Mouse (Mus musculus): Measurements from ENCODE around the gene Cfap44.

The Cfap44 gene

DNA sequence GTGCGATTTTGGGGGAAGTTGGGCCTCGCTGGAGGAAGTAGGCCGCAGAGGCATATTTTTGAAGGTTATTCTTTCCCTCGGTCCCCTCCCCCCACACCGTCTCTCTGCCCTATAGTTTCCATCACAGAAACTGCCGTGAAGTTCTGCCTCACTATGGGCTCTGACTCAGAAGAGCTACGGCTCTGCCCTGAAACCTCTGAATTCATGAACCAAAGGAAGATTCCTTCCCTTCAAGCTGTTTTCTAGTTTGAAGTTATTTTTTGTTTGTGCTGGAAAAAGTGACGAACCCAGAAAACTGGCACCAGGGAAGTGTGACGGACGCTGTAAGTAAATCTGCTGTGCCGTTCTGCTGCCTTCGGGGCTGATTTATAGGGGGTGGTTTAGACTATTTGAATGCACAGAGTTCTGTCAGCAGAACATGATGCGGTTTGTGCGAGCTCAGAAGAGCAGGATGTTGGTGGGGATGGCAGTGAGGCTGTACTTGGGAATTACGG lies 102.4 kb downstream of the Cfap44 start:
- no peak for DNase-seq (ENCODE audit: low spot score)

DNA sequence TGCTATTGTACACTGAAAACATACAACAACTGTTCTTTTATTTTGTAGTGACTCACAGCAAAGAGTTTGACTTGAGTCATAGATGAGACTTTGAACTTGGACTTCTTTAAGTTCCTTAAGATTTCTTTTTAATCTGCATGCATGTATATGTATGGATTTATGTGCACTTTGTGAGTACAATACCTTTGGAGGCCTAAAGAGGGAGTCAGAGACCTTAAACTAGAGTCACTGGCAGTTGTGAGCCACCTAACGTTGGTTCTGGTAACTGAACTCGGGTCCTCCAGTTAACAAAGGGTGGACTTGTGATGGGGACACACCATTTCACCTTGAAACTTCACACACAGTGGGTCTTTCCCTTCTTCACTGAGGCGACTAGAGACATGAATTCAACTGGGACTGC lies 103.9 kb downstream of the Cfap44 start:
- no peak for DNase-seq (ENCODE audit: low spot score)

DNA sequence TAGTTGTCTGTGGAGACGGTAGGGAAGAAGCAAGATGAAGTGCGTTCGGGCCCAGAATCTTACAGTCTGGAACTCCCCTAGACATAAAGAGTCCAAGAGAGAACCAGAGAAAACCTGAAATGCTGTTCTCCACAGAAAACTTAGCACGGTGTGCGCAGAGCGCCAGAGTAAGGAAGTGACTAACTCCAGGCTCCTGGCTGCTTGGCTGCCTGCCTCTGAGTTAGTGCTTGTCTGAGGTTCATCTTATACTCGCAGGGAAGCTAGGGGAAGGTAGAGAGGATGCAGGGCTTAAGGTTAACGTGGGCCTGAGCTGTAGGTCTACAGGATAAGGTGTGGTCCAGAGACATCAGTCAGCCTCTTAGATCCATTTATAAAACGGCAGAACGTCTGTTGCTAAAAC lies 107.2 kb downstream of the Cfap44 start:
- DNase-seq (ENCODE audit: low spot score), result no peak

DNA sequence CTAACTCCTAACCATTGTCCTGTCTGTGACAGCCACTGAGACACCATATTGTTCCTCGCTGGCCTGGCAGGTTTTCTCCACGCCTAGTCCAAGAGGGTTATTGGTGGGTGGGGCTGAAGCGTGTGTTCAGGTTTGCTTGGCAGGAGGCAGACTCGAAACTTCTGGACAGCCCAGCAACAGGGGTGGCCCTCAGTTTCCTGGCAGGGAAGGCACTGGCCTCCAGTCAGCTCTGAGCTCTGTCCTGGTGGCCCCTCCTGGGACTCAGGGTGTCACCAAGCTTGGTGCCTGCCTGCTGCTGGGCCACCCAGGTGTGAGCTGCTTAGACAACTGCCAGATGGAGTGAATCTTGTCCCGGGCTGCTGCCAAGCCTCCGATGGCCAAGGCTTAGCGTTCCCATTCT lies 107.7 kb downstream of the Cfap44 start:
- no peak for DNase-seq (ENCODE audit: low spot score)

DNA sequence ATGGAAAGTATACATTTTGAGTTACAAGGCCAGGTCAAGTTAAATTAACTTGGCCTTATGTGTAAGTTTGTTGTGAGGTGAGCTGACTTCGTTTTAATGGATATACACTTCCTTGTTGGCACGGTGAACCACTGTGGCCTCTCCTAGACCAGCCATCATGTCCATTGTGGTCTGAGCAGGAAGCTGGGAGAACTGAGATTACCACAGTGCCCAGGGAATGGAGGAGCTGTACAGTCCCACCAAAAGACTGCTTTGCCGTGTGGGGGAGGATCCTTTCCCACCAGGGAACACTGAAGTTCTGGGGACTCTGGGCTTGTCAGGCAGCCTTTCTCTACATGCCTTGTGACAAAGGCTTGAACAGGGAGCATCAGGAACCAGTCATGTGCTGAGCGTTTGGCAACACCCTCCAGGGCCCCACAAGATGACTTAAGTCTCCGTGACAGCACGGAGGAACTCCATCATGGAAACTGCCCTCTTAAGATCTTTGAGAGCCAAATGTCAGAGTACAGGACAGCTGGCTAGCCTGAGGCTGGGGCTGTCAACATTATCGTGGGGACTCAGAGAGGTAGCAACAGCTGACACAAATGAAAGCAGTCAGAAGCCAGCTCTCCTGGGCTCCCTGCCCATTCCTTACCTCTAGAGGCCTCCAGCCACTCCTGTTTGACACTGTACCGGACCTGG lies 108.4 kb downstream of the Cfap44 start:
- no peak for DNase-seq (ENCODE audit: low spot score)

DNA sequence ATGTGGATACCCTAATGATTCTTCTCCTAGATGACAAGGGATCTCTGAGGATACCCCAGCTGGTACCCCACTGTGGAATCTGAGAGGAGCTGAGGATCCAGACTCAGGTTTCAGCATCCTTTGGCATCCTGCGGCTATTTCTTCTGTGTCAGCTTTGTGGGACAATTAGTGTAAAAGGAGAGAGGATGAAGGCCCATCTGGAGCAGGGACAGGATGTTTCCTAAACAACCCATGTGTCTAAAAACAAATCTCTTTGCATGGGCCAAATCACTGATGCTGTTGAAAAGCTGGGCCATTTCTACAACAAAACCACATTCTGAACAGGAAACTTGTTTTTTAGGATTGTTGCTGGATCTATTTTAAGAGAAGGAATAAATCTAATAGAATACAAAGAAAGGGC lies 110.6 kb downstream of the Cfap44 start:
- DNase-seq (ENCODE audit: low spot score), result no peak

DNA sequence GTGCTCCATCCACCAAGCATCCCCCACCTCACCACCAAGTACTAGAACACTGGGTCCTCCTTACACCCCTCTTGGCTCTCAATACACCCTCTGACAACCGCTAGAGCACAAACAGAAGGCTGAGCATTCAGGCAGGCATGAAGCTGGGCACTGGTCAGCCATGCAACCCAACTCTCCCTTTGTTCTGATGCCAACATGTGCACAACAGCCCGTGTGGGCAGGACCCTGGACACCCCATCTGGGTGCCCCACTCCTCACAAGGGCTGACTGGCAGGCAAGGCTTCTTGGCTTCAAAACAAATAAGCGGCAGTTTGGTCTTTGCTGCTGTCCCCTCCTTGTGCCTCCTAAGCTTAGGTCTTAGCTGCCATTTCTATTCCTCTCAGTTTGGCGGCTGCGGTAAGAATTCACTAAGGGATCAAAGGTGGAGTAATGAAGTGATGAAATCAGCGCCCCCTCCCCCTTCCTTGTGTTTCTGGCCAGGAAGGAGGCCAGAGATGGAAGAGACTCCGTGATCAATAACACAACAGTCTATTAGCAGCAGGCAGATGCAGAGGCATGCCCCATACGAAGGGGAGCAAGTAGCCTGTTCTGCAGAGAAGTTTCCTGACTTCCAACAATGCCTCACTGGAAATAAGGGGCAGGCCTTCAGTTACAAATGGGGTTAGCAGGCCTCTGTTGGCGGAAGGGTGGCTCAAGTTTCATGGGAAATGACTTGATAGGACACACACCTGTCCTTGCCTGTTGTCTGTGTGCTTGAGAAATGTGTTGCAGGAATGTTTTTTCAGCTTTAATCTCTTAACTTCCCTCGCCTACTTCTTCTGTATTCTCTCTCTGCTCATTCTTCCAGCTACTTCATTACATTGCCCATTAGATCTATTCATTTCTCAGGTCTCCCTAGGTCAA lies 112.7 kb downstream of the Cfap44 start:
- DNase-seq (ENCODE audit: low spot score), result no peak

DNA sequence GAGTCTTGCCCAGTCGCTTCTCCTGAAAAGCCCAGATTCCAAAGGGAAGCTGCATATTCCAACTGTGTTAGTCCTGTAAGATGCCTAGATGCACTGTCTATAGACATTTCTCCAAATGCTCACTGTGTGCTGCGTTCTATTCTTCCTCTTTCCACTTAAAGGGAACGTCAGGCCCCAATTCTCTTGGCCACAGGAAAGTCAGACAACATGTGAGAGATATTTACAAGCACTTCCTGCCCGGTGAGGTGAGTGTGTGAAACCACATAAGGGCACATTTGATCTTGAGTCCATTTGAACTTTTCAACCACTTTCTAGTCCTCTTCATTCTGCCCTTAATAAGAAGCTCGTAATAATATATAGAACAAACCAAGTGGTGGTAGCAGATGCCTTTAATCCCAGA lies 113.4 kb downstream of the Cfap44 start:
- no peak for DNase-seq (ENCODE audit: low spot score)

DNA sequence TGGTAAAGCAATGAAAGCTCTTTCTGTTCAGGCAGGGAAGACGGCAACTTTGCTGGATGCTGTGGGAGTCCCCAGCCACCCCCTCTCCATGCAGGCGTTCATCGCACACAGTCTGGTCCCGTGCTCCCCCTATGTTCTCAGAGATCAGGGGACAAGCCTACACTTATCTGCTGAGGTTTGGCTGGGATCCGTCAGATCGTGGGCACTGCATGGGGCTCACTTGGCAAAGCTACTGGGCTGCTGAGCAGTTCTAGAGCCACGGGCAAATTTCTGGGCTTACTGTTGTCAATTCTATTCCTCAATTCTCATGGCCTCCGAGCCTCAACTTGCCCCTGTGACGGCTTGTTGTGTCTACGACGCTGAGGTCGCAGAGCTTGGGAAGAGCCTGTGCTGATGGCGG lies 114.2 kb downstream of the Cfap44 start:
- DNase-seq (ENCODE audit: low spot score), result no peak

DNA sequence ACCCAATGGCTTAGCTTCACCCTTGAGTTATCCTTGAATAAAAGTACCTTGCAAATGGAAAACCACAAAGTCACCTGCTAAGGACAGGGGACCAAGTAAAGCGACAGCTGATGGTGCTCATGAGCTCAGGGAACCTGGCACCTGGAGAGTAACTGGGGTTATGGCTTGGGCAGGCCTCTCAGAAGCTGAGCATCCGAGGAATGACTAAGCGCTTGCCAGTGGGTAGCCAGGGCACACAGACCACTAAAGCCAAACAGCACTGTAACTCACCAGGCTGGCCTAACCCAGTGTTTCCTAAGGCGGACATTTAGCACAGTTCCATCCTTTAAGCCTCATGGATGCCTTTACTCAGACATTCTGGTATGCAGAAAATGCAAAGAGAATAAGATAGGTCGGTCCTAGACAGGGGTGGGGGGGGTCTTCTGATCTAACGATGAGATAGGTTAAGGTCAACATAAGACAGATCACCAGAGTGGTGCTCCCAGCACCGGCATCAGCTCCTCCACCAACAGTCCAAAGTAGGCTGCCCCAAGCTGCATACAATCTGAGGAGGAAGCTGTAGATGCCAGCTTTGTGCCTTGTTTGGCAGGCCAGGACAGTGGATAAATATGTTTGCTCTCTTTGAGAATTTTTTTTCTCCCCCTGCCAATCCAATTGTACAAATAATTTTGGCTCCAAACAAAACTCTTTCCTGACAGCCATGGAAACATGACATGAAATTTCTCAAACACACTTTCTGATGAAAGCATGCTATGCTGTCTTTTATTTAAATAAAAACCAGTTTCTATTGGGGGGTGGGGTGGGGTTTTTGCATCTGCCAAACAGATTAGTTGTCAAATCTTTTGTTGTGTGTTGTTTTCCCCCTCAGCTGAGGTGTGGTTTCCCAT lies 115.1 kb downstream of the Cfap44 start:
- DNase-seq (ENCODE audit: low spot score), result no peak

DNA sequence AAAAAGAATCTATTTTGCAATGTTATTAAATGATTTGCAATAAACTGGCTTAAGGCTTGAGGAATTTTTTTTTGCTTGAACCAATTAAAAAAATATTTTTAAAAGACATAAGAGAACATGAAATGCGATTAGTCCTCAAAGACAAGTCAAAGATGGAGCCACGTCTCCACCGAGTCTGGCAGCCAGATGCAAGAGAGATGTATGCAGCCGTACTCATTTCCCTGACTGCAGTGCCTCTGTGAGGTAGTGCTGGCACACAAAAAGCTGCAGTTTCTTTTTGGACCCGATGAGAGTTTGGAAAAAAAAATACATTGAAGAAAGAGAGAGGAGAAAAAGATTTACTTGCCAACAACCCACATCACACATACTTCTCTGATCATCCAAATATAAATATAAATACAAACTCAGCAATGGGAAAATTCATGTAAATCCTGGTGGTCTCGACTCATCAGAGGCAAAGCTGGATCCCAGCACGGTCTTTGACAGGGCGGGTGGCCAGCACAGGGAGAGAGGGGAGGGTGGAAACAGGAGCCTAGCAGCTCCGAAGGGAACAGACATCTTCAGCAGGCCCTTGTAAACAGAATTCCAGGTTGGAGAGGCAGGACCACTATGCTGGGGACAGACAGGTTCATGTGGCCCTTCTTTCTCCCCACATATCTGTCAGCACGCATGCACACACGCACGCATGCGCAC lies 116.1 kb downstream of the Cfap44 start:
- no peak for DNase-seq (ENCODE audit: low spot score)

DNA sequence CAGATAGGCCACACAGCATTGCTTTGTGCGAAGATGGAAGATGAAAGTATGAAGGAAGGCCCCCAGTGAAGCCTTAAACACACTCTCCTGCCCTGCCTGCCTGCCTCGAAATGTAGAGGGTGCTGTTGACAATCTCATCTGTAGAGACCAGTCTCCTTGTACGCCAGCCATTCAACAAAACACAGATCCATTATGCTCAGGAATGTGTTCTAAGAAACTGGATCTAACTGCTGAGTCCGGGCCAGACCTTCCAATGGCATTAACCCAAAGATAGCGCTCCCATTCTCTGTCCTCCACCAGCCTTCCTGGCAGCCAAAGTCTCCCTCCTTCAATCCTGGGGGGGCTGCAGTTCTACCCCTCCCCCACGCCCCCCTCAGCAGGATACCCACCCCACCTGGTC lies 121.9 kb downstream of the Cfap44 start:
- DNase-seq (ENCODE audit: low spot score), result no peak

DNA sequence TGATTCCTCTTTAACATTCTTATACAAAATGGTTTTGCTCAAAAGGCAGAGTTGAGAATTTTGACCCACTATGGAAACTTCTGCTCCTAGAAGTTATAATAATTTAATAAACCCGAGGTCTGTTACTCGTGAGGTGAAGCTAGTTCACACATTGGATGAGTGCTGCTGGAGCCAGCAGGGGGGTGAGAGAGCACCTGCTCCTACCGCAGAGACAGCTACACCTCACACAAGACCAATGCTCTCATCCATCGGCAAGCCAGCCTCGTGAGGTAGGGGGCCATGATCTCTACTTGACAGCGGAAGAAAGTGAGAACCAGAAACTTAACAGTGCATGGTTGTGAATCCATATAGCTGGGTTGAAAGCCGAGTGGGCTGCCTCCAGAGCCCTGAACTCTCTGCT lies 129.0 kb downstream of the Cfap44 start:
- no peak for DNase-seq (ENCODE audit: low spot score)

DNA sequence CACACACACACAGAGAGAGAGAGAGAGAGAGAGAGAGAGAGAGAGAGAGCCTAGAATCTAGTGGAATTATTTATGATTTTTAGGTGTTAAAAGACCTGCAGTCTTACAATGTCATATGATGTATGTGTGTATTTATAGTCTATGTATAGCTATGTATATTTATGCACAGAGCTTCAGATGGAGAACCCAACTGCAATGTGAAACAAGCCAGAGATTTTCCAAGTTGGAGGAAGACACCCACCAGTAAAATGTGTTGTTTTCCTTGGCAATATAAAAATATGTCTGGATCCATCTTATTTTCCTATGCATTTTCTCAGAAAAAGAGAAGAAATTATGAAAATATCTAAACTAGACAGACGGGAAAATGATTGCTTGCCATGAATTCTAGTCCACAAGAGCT lies 131.4 kb downstream of the Cfap44 start:
- no peak for DNase-seq (ENCODE audit: low spot score)

DNA sequence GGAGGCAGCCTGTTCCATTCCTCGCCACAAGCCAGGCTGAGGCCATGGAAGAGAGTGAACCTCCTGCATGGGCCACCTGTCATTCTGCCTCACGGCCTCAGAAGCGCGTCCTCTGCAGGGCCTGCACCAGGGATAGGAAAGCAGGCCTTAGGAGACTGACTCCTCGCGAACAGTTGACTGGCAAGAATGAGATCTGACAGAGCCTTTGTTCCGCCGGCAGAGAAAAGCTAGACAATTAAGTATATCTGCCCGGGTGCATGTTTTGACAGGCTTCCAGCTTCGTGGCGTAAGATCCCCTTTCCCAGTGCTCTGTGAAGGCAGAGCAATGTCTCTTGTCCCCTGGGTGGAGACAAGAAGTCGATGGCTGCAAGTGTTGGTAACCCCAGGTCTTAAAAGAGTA lies 132.1 kb downstream of the Cfap44 start:
- no peak for DNase-seq (ENCODE audit: low spot score)

DNA sequence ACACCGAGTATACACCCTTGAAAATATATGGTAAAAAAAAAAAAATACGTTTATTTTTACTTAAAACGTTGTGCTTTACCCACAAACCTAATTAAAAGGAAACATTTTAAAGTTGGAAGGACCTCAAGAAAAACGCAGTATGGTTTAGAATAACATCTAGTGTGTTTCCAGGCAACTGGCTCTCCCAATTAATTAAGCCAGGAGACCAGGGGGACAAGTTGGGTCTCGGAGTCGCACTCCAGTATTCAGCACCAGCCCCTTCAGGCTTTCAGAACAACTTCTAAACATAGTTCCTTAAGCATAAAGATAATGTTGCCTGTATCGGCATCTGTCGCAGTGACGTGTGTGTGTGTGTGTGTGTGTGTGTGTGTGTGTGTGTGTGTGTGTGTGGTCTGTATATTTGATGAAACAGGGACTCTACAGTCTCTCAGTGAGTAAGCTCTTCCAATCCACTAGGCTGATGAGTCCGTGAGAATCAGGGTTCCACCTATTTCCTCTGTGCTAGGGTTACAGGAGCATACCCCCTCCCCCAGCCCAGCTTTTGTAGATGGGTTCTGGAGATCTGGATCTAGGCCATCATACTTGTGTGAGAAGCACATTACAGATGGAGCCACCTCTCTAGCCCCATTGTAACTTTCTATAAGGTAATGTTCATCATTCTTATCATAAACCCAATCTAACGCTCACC lies 132.8 kb downstream of the Cfap44 start:
- no peak for DNase-seq (ENCODE audit: low spot score)

DNA sequence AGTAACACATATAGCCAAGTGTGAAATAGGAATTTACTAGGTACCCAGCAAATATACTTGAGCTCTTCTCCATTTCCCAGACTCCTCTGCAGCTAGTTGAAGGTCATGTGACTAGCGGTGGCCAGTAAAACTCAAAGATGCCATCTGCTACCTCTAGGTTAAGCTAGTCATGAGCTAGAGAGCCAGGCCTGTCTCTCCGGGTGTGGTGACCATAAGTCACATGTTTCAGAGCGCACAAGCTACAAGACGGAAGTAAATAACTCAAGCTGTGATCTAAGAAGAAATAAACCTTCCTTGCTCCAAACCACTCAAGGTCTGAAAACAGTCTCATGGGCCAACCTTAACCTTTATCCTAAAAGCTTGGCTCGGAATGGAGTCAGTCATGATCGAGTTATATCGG lies 134.4 kb downstream of the Cfap44 start:
- no peak for DNase-seq (ENCODE audit: low spot score)

DNA sequence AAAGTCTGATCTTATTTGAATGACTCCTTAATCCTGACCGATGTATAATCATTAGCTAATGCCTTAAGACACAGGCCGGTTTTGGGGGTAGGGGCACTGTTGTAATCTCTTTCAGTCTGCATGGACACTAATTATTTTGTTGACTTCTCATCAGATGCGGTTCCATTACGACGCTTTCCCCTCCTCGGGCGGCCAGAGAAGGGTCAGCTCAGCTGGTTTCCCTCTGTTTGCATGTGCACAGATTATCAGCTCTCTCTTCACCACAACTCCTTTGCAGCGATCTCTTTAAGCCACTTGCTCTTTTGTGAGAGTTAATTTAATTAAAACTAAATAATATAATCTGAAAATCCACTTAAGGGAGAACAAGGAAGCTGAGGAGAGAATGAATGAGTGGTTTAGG lies 135.1 kb downstream of the Cfap44 start:
- DNase-seq (ENCODE audit: low spot score), result no peak

DNA sequence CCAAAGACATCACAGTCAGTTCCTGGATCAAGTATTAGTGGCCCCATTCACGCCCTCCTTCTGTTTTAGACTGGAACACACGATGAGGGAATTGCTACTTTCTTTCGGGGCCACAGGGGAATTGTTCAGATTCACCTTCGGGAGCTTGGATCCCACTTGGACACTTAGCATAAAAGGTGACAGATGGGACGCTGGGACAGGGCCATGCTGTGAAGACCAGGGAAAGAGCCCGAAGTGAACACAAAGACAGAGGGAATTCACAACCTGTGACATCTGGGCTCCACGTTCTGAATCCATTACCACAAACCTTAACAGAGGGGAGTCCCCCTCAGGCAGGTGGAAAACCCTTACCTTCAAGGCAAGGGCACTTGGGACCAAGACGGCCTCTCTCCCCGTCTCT lies 135.6 kb downstream of the Cfap44 start:
- DNase-seq (ENCODE audit: low spot score), result no peak

DNA sequence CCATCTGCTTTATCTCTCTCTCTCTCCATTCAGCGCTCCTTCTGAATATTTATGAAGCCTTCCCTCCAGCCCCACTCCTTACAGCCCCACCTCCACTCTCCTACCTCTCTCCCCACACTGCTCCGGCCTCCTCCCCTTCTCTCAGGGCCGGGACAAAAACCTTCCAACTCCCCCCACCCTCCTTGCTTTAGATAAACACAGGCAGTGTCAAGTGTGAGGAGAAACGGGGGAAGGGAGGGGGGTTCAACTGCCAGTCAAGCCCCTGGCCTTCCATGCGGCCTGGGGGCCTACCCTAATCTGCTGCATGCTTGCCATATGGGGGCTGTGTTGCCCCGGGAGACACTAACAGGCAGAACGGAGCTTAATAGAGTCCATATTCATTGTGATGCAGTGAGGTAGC lies 136.2 kb downstream of the Cfap44 start:
- no peak for DNase-seq (ENCODE audit: low spot score)

DNA sequence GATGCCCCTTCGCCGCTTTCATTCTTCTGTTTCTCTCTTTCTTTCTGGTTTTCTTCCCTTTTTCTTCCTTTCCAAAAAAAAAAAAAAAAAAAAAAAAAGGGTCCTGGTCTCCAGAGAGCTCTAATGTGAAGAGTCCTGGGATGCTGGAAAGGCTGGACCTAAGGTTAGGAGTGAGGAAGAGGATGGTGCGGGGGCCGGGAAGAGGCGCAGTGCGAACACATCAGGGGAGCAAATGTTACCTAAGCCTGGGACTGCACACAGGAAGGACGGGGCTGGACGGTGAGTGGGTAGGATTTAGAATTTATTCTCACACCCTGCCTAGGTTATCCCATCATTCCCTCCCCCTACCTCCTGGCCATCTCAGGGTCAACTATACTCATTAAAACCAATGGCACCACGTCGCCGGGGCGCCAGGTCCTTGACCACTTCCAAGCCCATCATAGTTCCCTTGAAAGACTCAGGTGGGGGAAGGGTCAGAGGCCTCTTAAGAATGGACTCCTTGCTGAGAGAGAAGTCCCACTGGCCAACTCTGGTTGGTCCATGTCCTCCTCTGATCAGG lies 136.7 kb downstream of the Cfap44 start:
- no peak for DNase-seq (ENCODE audit: low spot score)
